Mouse (Mus musculus): Measurements from ENCODE around the gene Abcb10. TPM values are rescaled to one million over a fixed set of nuclear protein-coding genes. Genes with fewer than 3 reads are reported as not detected.
A peak's percentile ranks its signal among the peaks of the same experiment; 100 is the strongest.
"Not testable (repeated sequence)": the region's sequence is repeated elsewhere in the genome, so short reads cannot be mapped to it uniquely, and the experiment has no call there.

Gene Abcb10
- polyA plus RNA-seq, 1 experiment from 2014 or later: 53.3 TPM

DNA sequence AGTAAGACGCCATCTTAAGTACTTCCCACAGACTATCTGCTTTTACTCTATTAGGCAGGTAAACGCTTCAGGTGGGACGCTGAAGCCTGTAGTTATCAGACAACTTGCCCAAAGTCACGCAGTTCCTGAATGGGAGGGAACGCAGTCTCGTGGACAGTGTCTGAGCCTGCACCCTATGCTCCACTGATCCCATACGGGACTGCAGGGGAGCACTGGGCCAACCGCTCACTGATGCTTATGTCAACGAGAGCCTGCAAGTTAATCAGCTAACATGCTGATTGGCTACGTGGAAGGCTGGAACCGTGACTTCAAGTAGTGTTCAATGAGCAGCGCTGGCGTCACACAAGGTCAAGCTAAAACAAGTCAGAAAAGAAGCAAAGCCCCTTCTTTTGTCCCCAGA lies 36.9 kb upstream of the Abcb10 start:
- peak; percentile 59 for DNase-seq
- H3K36me3 ChIP-seq (replicated peaks; ENCODE audit: insufficient read depth, low read length): peaks cover 9% of the 10 kb centered on the region
- H3K27ac ChIP-seq (ENCODE audit: low read depth): peak overlapping the region; percentile 95
- no peak for TF ChIP-seq CTCF (IDR thresholded peaks at IDR 0.05; ENCODE audit: low read depth)
- no peak for TF ChIP-seq EP300 (IDR thresholded peaks at IDR 0.05; ENCODE audit: low read depth)
- ATAC-seq: peak; percentile 35
- no peaks in the 10 kb centered on the region for H3K27me3 ChIP-seq (ENCODE audit: insufficient read depth, low read length)
- H3K4me3 ChIP-seq (ENCODE audit: low read depth, low read length): peak overlapping the region; percentile 95
- H3K9me3 ChIP-seq (ENCODE audit: low read length): no peaks in the 10 kb centered on the region
- peaks cover 39% of the 10 kb centered on the region for H3K4me1 ChIP-seq (ENCODE audit: insufficient read depth)
- H3K9ac ChIP-seq (replicated peaks): peak overlapping the region; percentile 93
- 9% methylated on average over 13 of the region's 13 CpGs for WGBS (ENCODE audit: insufficient replicate concordance)
- H3K4me2 ChIP-seq (ENCODE audit: low read depth, low read length): peak overlapping the region; percentile 76

GRCm38 (mm10) chr8:124014751-124015150 lies 31.8 kb upstream of the Abcb10 start:
- 0 out of 2 replicates have a peak, but pooled peaks cover 4% of the 10 kb centered on the region for H3K36me3 ChIP-seq (replicated peaks; ENCODE audit: insufficient read depth, low read length)
- DNase-seq: no peak
- peak overlapping the region; percentile 34; the same call in 1 of the 2 replicates for H3K27ac ChIP-seq (ENCODE audit: low read depth)
- no peak for ATAC-seq
- H3K4me3 ChIP-seq (ENCODE audit: low read depth, low read length): no peak overlapping the region
- TF ChIP-seq EP300 (IDR thresholded peaks at IDR 0.05; ENCODE audit: low read depth): no peak
- TF ChIP-seq CTCF (IDR thresholded peaks at IDR 0.05; ENCODE audit: low read depth): no peak
- no peaks in the 10 kb centered on the region for H3K27me3 ChIP-seq (ENCODE audit: insufficient read depth, low read length)
- H3K4me1 ChIP-seq (ENCODE audit: insufficient read depth): peaks cover 39% of the 10 kb centered on the region
- WGBS (ENCODE audit: insufficient replicate concordance): 57% methylated on average over 3 of the region's 3 CpGs
- no peak overlapping the region for H3K9ac ChIP-seq (replicated peaks)
- no peak overlapping the region for H3K4me2 ChIP-seq (ENCODE audit: low read depth, low read length)
- no peaks in the 10 kb centered on the region for H3K9me3 ChIP-seq (ENCODE audit: low read length)

DNA sequence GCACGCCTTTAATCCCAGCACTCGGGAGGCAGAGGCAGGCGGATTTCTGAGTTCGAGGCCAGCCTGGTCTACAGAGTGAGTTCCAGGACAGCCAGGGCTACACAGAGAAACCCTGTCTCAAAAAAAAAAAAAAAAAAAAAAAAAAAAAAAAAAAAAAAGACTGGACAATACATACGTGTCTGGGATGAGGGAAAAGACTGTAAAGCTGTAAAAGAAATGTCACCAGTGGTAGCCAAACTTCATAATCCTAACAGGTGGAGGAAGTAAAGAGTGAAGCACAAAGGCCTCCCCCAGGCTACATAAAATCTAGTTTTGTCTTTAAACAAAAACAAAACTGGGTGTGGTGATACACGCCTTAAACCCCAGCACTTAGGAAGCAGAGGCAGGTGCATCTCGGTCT lies 31.4 kb upstream of the Abcb10 start:
- H3K4me2 ChIP-seq (ENCODE audit: low read depth, low read length); H3K27me3 ChIP-seq (ENCODE audit: insufficient read depth, low read length); ATAC-seq; H3K9me3 ChIP-seq (ENCODE audit: low read length); H3K4me3 ChIP-seq (ENCODE audit: low read depth, low read length); H3K36me3 ChIP-seq (replicated peaks; ENCODE audit: insufficient read depth, low read length); H3K9ac ChIP-seq (replicated peaks); DNase-seq: not testable (repeated sequence)
- Histone ChIP-seq H3K27ac (ENCODE audit: low read depth) (peak overlapping the region; percentile 34; the same call in 1 of the 2 replicates), H3K4me1 (ENCODE audit: insufficient read depth) (peaks cover 34% of the 10 kb centered on the region)
- WGBS (ENCODE audit: insufficient replicate concordance): 84% methylated on average over 7 of the region's 7 CpGs

- no peak overlapping the region for H3K27ac ChIP-seq (ENCODE audit: low read depth)
- peaks cover 28% of the 10 kb centered on the region for H3K36me3 ChIP-seq (replicated peaks; ENCODE audit: insufficient read depth, low read length)
- no peak for TF ChIP-seq CTCF (IDR thresholded peaks at IDR 0.05; ENCODE audit: low read depth)
- TF ChIP-seq EP300 (IDR thresholded peaks at IDR 0.05; ENCODE audit: low read depth): no peak
- peaks cover 17% of the 10 kb centered on the region for H3K4me1 ChIP-seq (ENCODE audit: insufficient read depth)
- 93% methylated on average over 3 of the region's 3 CpGs for WGBS (ENCODE audit: insufficient replicate concordance)
- no peak for DNase-seq
- no peaks in the 10 kb centered on the region for H3K27me3 ChIP-seq (ENCODE audit: insufficient read depth, low read length)
- no peaks in the 10 kb centered on the region for H3K9me3 ChIP-seq (ENCODE audit: low read length)
- no peak for ATAC-seq
- H3K4me3 ChIP-seq (ENCODE audit: low read depth, low read length): no peak overlapping the region
- no peak overlapping the region for H3K4me2 ChIP-seq (ENCODE audit: low read depth, low read length)
- H3K9ac ChIP-seq (replicated peaks): no peak overlapping the region
These were observed 29.2 kb upstream of the Abcb10 start for GRCm38 (mm10) chr8:124011989-124012586.

DNA sequence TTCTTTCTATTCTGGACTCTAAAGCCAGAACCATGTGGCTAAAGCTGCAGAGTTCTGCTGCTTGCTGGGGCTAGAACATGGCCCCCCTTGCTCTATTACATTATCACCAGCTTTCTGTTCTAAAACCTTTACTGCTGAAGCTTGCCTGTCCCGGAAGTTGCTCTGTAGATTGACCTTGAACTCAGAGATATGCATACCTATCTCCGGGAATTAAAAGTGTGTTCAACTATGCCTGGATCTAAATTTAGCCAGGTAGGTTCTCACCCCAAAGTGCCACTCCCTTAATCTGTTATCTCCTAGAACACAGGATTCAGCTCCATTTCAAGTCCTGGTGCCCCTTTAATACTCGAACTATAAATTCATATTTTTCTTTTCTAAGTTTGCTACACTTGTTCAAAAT lies 28.7 kb upstream of the Abcb10 start:
- WGBS (ENCODE audit: insufficient replicate concordance): 38% methylated on average over 3 of the region's 3 CpGs
- no peaks in the 10 kb centered on the region for H3K9me3 ChIP-seq (ENCODE audit: low read length)
- H3K4me2 ChIP-seq (ENCODE audit: low read depth, low read length): no peak overlapping the region
- no peak overlapping the region for H3K9ac ChIP-seq (replicated peaks)
- peaks cover 33% of the 10 kb centered on the region for H3K36me3 ChIP-seq (replicated peaks; ENCODE audit: insufficient read depth, low read length)
- no peaks in the 10 kb centered on the region for H3K27me3 ChIP-seq (ENCODE audit: insufficient read depth, low read length)
- no peak overlapping the region for H3K27ac ChIP-seq (ENCODE audit: low read depth)
- H3K4me1 ChIP-seq (ENCODE audit: insufficient read depth): peaks cover 17% of the 10 kb centered on the region
- ATAC-seq (no peak), DNase-seq (no peak)
- no peak for TF ChIP-seq EP300 (IDR thresholded peaks at IDR 0.05; ENCODE audit: low read depth)
- TF ChIP-seq CTCF (IDR thresholded peaks at IDR 0.05; ENCODE audit: low read depth): no peak
- no peak overlapping the region for H3K4me3 ChIP-seq (ENCODE audit: low read depth, low read length)

GRCm38 (mm10) chr8:124007829-124008228 lies 24.9 kb upstream of the Abcb10 start:
- Histone ChIP-seq H3K9ac (replicated peaks) (no peak overlapping the region), H3K4me2 (ENCODE audit: low read depth, low read length) (no peak overlapping the region), H3K36me3 (replicated peaks; ENCODE audit: insufficient read depth, low read length) (peaks cover 57% of the 10 kb centered on the region), H3K27ac (ENCODE audit: low read depth) (no peak overlapping the region), H3K4me3 (ENCODE audit: low read depth, low read length) (no peak overlapping the region), H3K4me1 (ENCODE audit: insufficient read depth) (peaks cover 7% of the 10 kb centered on the region), H3K9me3 (ENCODE audit: low read length) (no peaks in the 10 kb centered on the region), H3K27me3 (ENCODE audit: insufficient read depth, low read length) (no peaks in the 10 kb centered on the region)
- 62% methylated on average over 6 of the region's 6 CpGs for WGBS (ENCODE audit: insufficient replicate concordance)
- DNase-seq: no peak
- no peak for ATAC-seq
- TF ChIP-seq EP300 (IDR thresholded peaks at IDR 0.05; ENCODE audit: low read depth) (no peak), CTCF (IDR thresholded peaks at IDR 0.05; ENCODE audit: low read depth) (no peak)
